Mouse (Mus musculus) T-helper 2 cell (primary cell): Measurements from ENCODE around the gene Gm45140.

Experiments used
- in situ Hi-C: fragments of 300-600 bp; cut with MboI, MseI; formaldehyde crosslinking; loops from one replicate; pipeline ENCODE4 v1.15.1; 2025; ENCODE audit warnings: high pct_unique_total_duplicates

Gm45140 gene

DNA sequence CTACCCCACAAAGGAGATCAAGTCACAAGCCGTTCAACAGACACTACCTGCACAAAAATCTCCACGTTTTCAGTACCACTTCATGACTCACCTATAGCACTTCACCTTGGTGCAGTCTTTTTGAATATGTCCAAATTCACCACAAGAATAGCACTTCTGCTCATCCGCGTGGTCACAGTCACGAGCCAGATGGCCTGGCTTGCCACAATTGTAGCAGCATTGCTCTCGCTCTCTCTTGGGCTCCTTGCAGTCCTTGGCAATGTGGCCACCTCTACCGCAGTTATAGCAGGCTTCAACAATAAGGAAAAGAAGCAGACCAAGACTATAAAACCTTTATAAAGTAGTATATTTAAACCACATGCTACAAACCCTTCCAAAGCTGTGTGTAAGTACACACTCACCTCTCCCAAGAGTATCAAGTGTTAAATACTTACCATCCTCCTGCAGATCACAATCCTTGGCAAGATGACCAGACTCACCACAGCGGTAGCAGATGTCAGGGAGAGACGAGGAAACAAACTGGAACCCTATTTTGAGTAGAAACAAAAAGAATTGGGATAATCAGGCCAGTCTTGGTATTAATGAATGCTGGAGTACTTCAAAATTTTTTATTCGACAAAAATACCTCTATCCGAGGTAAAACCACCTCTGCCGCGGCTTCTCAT lies 9.6 kb upstream of the Gm45140 start:
- in situ Hi-C loops, result no loop called here

DNA sequence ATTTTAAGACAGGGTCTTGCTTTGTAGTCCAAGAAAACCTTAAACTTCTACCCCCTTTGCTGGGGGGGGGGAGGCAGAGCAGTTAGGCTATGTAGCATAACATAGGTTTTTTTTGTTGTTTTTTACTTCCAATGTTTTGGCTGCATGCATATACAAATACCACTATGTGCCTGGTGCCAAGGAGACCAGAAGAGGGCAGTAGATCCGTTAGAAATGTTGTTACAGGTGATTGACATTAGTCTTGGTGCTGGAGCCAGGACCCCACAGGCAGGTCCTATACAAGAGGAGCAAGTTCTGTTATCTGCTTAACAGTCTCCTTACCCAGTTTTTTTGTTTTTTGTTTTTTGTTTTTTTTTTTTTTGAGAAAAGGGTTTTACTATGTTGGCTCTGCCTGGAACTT lies 6.7 kb upstream of the Gm45140 start:
- in situ Hi-C loops, result no loop called here

GRCm38 (mm10) chr6:87841635-87842034 lies 6.0 kb upstream of the Gm45140 start:
- in situ Hi-C loops, result no loop called here

DNA sequence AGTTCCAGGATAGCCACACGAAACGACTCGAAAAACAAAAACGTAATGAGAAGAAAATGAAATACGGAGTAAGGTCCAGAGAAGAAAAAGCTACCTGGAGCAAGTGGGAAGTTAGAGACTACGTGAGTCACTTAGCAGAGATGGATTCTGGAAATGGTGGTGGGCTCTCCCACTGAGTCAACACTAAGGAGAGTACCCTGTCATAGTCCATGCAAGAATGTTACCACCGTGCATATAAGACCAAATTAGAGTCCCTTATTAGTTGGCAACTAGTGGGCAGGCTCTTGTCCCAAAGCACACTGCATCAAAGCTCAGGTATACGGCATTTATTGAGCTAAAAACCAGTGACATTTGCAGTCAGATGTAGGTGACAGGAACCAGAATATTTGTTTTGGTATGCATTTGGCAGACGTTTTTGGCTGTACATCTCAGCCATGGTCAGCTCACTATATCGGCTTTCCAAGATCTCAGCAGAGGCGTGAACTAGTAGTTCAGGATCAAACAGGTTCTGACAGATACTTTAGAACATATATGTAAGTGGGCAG lies 4.3 kb upstream of the Gm45140 start:
- in situ Hi-C loops, result no loop called here

DNA sequence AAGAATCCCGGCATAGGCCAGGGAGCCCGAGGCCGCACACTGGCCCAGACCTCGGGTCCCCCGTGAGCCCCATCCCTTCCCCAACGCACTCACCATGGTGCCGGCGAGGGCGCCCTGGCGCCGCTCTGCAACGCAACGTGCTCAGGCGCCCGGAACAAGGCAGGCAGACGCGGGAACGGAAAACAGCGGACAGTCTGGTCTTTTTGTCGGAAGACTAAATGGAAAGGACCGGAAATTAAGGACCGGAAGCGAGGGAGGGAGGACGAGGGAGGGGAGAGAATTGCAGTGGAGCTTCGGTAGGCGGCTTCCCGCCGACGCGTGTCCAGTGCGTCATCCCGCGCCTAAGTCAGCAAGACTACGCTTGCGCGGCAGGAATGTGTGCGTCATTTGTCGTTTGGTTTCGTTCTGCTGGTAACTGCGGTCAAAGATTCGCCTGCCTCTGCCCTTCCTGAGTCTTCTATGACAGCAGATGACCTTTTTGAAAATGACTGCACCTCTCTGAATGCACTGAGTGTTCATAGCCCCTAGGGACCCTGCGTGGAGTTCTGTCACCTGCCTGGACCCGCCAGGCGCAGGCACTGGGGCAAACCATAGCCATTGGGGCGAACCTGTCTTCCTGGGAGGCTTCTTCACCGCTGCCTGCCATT lies 3.1 kb upstream of the Gm45140 start, which contains the start of gene Isy1:
Gene Isy1 (minus strand): TSS at position 248 of the 647 bp plus-strand sequence.
- in situ Hi-C loops, result no loop called here

DNA sequence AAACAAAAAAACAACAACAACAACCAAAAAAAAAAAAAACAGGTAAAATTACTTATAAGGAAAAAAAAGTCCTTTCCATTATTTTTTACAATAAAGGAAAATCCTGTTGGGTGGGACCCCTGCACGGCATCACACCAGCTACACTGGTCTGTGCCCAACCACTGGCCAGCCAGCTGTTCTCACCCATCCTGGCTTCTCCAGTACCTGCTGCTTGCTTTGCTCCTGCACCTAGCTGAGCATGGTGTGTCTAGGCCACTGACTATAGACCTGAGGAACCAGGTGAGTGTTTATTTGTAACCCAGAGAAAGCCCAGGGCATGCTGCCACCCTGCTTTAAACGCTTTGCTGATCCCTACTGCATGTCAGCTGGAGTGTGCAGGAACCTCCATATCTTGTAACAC lies 15.2 kb downstream of the Gm45140 start:
- in situ Hi-C loops, result no loop called here

DNA sequence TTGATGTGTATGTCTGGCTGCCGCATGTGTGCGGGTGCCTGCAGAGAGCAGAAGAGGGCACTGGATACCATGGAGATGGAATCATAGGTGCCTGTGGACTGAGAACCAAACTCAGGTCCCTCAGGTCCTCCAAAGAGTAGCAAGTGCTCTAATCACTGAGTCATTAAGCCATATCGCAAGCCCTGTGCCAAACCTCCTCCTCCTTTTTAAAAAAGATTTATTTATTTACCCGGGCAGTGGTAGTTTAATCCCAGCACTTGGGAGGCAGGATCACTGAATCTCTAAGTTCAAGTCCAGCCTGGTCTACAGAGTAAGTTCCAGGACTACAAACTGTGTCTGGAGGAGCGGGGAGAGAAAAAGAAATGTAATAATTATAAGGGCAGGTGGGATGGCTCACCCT lies 21.1 kb downstream of the Gm45140 start:
- in situ Hi-C loops, result no loop called here

DNA sequence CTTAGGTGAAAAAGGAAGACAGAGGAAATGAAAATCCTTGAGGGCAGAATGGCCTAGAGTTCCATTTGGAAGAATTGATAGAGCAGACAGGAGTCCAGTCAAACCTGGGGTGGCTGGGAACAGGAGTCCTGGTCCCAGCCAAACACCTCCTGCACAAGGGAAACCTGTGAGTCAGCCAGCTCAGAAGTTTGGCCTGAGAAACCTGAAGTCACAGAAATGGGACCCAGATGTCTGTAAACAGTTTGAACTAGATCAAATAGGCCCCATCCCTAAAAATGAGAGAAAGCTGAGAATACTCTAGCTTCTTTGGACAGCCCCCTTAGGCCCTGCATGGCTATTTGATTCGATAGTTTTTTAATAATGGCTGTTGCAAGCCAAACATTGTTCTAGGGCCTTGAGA lies 22.9 kb downstream of the Gm45140 start:
- in situ Hi-C loops, result no loop called here

GRCm38 (mm10) chr6:87811675-87812338 lies 23.8 kb downstream of the Gm45140 start, which contains the start of gene Rab43:
Rab43 (minus strand) TSS chr6:87812164.
- in situ Hi-C loops, result no loop called here

GRCm38 (mm10) chr6:87810713-87811669 lies 24.6 kb downstream of the Gm45140 start:
- in situ Hi-C loops, result no loop called here

GRCm38 (mm10) chr6:87810311-87810710 lies 25.3 kb downstream of the Gm45140 start:
- in situ Hi-C loops, result no loop called here

DNA sequence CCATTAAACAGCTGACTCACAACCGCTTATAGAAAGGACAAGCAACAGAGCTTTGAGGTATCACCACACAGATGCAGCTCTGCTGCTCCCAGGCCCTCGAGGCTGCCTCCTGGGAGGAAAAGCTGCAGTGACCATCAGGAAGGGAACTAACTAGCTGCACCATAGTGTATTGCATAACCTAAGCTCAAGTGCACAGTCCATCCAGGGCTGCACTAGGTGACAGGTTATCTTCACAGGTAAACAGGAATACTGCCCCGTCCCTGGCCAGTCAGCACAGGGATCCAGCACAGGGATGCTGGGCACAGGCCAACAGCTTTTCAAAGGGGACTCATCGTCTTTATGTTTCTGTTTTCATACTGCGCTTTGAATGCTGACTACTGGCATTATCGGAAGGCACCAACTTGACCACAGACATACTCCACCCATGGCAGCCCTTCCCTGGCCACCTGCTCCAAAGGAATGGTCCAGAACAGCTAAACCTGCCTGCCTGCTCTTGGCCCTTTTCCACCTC lies 25.9 kb downstream of the Gm45140 start:
- in situ Hi-C loops, result loop anchor here (5.0 to 10.0 kb wide), 2 partner anchors 47 to 345 kb away; no protein-coding TSS in a partner anchor

DNA sequence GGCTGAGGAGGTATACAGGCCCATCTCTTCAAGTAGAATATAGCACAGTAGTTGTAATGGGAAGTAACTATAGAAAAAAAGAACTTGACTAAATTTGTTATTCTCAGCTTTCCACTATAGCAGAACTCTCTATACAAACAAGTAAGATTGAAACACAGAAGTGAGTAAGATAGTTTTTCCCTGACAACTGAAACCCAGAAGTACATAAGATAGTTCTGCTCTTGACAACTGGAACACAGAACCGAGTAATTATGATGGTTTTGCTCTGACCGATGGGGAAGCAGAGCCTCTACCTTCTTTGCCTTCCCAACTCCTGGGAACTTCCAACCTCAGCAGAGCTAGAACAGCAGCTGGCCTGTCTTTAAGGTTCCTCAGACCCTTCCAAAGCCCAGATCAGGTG lies 26.5 kb downstream of the Gm45140 start:
- in situ Hi-C loops, result loop anchor here (5.0 to 10.0 kb wide), 2 partner anchors 47 to 344 kb away; no protein-coding TSS in a partner anchor

- in situ Hi-C loops, result loop anchor here (5.0 to 10.0 kb wide), 2 partner anchors 46 to 344 kb away; no protein-coding TSS in a partner anchor
These were observed 27.1 kb downstream of the Gm45140 start for GRCm38 (mm10) chr6:87808521-87808920.

DNA sequence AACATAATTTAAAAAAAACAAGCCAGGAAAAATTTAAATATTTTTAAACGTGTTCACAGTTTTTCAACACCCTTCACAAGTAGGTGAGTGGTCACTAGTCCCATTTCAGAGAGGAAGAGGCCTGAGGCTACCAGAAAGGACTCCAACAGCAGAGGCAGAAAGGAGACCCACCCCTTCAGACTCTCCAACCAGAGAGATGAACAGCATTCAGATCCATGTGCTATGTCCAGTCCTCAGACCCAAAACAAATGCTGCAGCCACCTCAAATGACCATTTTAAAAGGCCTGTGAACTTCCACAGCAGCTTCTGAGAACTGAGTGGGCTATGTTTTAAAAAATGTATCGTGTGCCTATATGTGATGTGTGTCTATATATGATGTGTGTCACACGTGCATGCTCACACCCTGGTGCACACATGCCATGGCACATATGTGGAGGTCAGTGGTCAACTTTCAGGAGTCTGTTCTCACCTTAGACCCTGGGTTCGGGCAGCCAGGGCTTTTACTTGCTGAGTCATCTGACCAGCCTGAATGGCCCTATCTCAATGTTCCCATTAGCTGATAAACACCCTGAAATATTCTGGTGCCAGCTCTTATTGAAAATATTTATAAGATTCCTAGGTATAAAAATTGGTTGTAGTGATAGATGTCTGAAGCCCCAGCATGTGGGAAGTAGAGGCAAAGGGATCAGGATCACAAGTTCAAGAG lies 27.7 kb downstream of the Gm45140 start:
- in situ Hi-C loops, result loop anchor here (5.0 to 10.0 kb wide), 2 partner anchors 46 to 343 kb away; no protein-coding TSS in a partner anchor

DNA sequence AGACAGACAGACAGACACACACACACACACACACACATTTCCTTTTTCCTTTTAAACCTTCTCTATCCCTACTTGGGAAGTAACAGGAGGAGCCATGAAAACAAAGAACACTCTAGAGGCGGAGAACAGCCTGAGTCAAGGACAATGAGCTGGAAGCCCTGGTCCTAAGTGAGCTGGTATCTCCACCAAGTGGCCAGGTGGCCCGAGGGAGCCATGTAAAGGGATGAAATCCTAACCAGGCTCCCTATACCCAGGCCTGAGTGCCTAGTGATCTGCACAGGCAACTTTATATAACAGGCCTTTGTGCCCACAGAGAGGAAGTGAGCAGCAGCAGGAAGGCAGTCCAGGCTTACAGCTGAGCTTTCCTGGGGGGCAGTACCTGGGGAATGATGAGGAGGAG lies 28.7 kb downstream of the Gm45140 start:
- in situ Hi-C loops, result loop anchor here (5.0 to 10.0 kb wide), 2 partner anchors 45 to 342 kb away; no protein-coding TSS in a partner anchor

- in situ Hi-C loops, result loop anchor here (5.0 to 10.0 kb wide), 2 partner anchors 44 to 341 kb away; no protein-coding TSS in a partner anchor
These were observed 29.6 kb downstream of the Gm45140 start for GRCm38 (mm10) chr6:87806028-87806427.

GRCm38 (mm10) chr6:87805448-87805847 lies 30.1 kb downstream of the Gm45140 start:
- in situ Hi-C loops, result loop anchor here (5.0 to 10.0 kb wide), 2 partner anchors 43 to 341 kb away; no protein-coding TSS in a partner anchor

GRCm38 (mm10) chr6:87804886-87805285 lies 30.7 kb downstream of the Gm45140 start:
- in situ Hi-C loops, result loop anchor here (5.0 to 10.0 kb wide), 2 partner anchors 43 to 340 kb away; no protein-coding TSS in a partner anchor

- in situ Hi-C loops, result loop anchor here (10.0 kb wide), 1 partner anchor 339 kb away; no protein-coding TSS in a partner anchor
These were observed 31.6 kb downstream of the Gm45140 start for GRCm38 (mm10) chr6:87804036-87804435.
